Mouse (Mus musculus): ENCODE data around the gene Lrguk. TPM values are rescaled to one million over a fixed set of nuclear protein-coding genes. Genes with fewer than 3 reads are reported as not detected.

The Lrguk gene
- polyA plus RNA-seq, 1 experiment from 2014 or later = 0.34 TPM

DNA sequence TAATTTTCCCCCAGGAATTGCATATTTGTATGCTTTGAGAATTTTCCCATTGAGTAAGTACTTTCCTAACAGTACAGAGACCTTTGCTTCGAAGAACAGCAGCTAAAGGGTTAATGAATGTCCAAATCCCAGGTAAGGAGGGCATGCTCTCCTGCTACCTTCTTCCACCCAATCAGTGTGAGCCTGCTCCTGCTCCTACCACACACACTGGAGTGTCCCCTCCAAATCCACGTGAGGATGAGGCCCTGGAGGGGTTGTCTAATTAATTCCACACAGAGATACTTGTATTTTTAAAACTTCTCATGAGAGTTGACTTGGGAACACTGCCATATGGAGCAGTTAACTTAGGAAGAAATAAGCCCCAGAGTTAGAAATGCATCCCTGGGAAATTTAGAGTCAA lies 133.4 kb downstream of the Lrguk start:
- 46% methylated on average over 2 of the region's 2 CpGs for WGBS
- Histone ChIP-seq H3K4me1 (0 out of 2 replicates have a peak, but pooled peaks cover 2% of the 10 kb centered on the region), H3K9ac (no peak overlapping the region), H3K36me3 (peaks cover 93% of the 10 kb centered on the region), H3K9me3 (no peaks in the 10 kb centered on the region), H3K4me3 (no peak overlapping the region), H3K4me2 (no peak overlapping the region), H3K27ac (no peak overlapping the region), H3K27me3 (no peaks in the 10 kb centered on the region)
- ATAC-seq (ENCODE audit: insufficient number of reproducible peaks, insufficient read depth, low FRiP score, low TSS enrichment, low read depth) = no peak

DNA sequence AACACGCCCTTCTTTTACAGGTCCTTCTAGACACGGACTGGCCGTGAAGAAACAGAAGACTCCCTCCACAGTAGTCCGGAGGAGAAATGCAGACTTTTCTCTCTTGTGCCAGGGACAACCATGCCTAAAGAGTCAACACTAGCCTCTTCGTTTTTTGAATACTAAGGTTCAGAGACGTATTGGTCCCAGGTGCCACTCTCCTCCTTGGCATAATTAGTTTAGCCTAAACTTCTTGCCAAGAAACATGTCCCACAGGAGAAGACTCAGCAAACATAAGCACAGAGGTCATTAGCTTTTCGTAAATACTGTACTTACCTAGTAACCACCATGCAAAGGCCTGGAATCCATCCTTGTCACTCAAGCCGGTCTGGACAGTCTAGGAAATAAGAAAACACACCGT lies 133.8 kb downstream of the Lrguk start:
- H3K27me3 ChIP-seq = no peaks in the 10 kb centered on the region
- no peak overlapping the region for H3K4me2 ChIP-seq
- ATAC-seq (ENCODE audit: insufficient number of reproducible peaks, insufficient read depth, low FRiP score, low TSS enrichment, low read depth) = no peak
- no peak overlapping the region for H3K4me3 ChIP-seq
- H3K4me1 ChIP-seq = 0 out of 2 replicates have a peak, but pooled peaks cover 2% of the 10 kb centered on the region
- 75% methylated on average over 9 of the region's 9 CpGs for WGBS
- peaks cover 89% of the 10 kb centered on the region for H3K36me3 ChIP-seq
- H3K27ac ChIP-seq = no peak overlapping the region
- no peak overlapping the region for H3K9ac ChIP-seq
- no peaks in the 10 kb centered on the region for H3K9me3 ChIP-seq

DNA sequence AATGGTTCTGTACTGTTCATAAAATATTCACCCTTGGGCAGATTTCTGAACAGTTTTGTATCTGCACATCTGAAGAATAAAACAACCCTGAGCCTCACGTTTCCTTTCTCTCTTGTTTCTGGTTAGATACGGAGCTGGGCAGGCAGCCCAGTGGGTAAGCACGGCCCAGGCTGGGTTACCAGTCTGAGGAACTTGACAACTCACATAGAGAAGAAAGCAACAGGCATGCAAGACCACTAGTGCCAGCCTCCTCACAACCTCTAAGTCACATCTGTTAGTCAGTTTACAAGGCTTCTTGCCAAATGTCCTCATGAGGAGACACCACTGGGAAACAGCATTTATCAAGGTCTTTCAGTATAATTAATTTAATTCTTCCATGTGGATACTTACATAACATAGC lies 139.6 kb downstream of the Lrguk start:
- 77% methylated on average over 3 of the region's 3 CpGs for WGBS
- H3K4me2 ChIP-seq = no peak overlapping the region
- peaks cover 21% of the 10 kb centered on the region for H3K4me1 ChIP-seq
- H3K27ac ChIP-seq = no peak overlapping the region
- no peaks in the 10 kb centered on the region for H3K9me3 ChIP-seq
- H3K27me3 ChIP-seq = no peaks in the 10 kb centered on the region
- no peak overlapping the region for H3K4me3 ChIP-seq
- no peak overlapping the region for H3K9ac ChIP-seq
- peaks cover 65% of the 10 kb centered on the region for H3K36me3 ChIP-seq
- ATAC-seq (ENCODE audit: insufficient number of reproducible peaks, insufficient read depth, low FRiP score, low TSS enrichment, low read depth) = no peak

DNA sequence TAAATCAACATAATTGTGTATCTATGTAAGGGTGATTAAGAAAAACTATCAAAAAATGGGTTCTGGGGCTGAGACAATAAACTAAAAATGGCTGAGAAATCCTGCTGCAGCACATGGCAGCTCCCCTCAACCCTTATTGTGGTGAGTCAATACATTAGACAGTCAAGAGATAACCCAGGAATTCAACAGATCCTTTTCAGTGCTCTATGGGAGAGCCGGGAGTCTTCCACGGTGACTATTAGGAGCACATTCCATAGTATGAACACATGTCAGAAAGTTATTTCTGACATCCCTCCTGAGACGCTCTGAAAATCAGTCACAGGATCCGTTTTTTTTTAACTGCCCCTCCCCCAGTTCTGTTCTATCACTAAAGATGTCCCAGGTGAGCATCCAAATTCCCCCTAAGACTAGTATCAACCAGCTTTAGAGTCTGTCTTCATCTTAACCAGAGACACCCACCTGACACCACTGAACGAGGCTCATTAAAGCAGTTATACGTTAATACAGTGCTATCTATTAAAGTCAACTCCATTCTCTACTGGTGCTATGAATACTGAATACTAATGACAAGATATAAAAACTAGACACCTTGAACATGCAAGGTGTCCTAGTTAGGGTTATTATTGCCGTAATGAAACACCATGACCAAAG lies 141.7 kb downstream of the Lrguk start:
- no peaks in the 10 kb centered on the region for H3K27me3 ChIP-seq
- H3K4me2 ChIP-seq = no peak overlapping the region
- no peak overlapping the region for H3K4me3 ChIP-seq
- WGBS = 65% methylated on average over 7 of the region's 7 CpGs
- H3K36me3 ChIP-seq = peaks cover 47% of the 10 kb centered on the region
- peak overlapping the region; percentile 55; the same call in 1 of the 2 replicates for H3K27ac ChIP-seq
- H3K4me1 ChIP-seq = peaks cover 26% of the 10 kb centered on the region
- no peaks in the 10 kb centered on the region for H3K9me3 ChIP-seq
- H3K9ac ChIP-seq = no peak overlapping the region
- no peak for ATAC-seq (ENCODE audit: insufficient number of reproducible peaks, insufficient read depth, low FRiP score, low TSS enrichment, low read depth)

DNA sequence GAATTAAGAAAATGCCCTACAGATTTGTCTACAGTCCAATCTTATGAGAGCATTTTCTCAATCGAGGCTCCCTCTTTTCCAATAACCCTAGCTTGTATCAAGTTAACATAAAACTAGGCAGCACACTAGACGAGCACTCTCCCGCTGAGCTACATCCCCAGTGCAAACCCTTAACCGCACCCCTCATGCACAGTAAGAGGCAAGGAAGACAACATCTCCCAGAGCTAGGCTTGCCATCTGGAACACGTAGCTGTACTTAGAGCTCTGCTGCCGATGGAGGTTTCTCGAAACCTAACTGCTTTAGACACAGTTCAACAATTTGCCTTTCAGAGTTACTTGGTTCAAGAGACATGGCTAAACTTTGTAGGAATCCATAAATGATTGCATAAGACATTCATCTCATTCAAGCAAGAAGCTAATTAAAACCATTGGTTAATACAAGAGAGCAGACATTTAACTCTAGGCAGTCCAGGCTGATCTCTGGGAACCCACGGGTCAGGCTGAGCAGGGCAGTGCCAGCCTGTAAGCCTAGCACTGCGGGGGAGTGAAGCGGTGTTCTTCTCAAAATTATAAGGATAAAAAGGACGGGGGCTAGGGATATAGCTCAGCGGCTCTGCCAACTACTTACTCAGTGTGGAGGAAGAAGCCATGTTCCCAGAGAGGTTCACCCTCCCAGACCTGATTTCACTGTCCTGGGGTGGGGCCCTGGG lies 142.7 kb downstream of the Lrguk start:
- Histone ChIP-seq H3K9me3 (no peaks in the 10 kb centered on the region), H3K9ac (no peak overlapping the region), H3K4me1 (peaks cover 27% of the 10 kb centered on the region), H3K4me3 (no peak overlapping the region), H3K27me3 (no peaks in the 10 kb centered on the region), H3K4me2 (no peak overlapping the region), H3K27ac (peak overlapping the region; percentile 55), H3K36me3 (peaks cover 37% of the 10 kb centered on the region)
- ATAC-seq (ENCODE audit: insufficient number of reproducible peaks, insufficient read depth, low FRiP score, low TSS enrichment, low read depth) = no peak
- WGBS = 55% methylated on average over 12 of the region's 12 CpGs

DNA sequence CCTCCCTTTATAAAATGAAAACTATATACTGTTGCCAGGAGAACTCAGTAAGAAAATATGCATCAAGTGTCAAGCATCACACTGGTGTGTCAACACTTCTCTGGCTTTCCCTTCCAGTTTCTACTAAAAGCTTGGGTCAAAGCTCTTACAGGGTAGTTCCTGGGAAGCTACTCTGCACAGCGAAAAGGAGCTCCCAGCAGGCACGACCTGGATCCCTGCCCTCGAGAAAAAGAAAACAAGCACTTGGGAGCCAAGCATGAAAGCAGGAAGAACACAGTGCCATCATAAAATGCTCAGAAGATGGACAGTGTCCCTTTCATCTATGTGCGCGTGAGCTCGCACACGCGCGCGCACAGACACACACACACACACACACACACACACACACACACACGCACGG lies 144.0 kb downstream of the Lrguk start:
- H3K27ac ChIP-seq = no peak overlapping the region
- H3K9ac ChIP-seq = no peak overlapping the region
- peaks cover 28% of the 10 kb centered on the region for H3K36me3 ChIP-seq
- H3K4me3 ChIP-seq = no peak overlapping the region
- H3K4me1 ChIP-seq = peaks cover 27% of the 10 kb centered on the region
- no peaks in the 10 kb centered on the region for H3K27me3 ChIP-seq
- no peak overlapping the region for H3K4me2 ChIP-seq
- 90% methylated on average over 10 of the region's 12 CpGs for WGBS
- H3K9me3 ChIP-seq = no peaks in the 10 kb centered on the region
- ATAC-seq (ENCODE audit: insufficient number of reproducible peaks, insufficient read depth, low FRiP score, low TSS enrichment, low read depth) = no peak

DNA sequence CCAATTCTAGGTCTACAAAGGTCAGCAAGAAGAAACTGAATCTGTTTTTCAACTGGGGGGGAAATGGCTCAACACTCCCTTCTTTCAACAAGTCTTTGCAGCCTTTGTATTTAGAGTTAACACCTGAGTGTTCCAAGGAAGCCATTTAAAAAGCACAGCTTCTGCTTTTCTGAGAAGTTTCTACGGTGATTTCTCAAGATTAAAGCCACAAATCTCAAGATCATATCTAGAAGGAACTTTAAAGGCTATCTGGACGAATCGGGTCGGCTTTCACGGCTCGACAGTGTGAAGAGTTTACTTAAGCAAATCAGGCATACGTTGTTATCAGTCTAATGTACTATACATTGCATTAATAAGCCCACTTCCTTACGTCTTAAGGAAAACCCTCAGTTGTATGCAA lies 145.5 kb downstream of the Lrguk start:
- Histone ChIP-seq H3K36me3 (peaks cover 15% of the 10 kb centered on the region), H3K4me3 (no peak overlapping the region), H3K9ac (no peak overlapping the region), H3K27ac (no peak overlapping the region), H3K4me1 (peaks cover 27% of the 10 kb centered on the region), H3K4me2 (no peak overlapping the region), H3K27me3 (no peaks in the 10 kb centered on the region), H3K9me3 (no peaks in the 10 kb centered on the region)
- no peak for ATAC-seq (ENCODE audit: insufficient number of reproducible peaks, insufficient read depth, low FRiP score, low TSS enrichment, low read depth)
- WGBS = 81% methylated on average over 8 of the region's 8 CpGs

DNA sequence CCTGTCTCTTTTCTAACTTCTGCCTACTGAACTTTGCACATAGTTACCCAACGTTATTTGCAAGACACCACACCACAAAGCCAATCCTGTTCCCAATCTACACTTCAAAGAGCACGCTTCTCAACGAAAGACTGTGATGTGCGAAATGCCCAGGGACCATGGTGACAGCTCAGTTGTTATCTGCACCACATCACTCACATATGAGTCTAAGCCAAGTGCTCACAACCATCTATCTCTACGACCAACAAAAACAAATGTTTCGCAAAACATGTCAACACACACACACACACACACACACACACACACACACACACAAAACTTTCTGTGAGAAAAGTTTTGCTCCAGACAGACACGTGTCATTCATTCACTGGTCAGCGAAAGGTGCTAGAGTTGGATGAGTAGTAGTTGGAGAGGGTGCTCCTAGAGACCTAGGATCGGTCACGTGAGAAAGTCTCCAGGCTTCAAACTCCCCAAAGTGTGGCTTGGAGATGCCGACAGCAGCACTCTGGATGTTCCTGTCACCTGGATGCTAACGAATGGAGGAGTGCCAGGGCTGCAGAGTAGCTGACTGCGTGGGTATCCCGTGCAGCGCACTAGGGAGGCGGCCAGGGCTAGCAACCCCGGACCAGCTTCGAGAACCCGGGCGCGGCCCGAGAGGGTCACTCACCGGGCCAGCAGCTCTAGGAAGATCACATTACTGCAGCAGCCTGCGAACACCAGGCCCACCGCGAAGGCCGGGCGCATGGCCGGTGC lies 147.0 kb downstream of the Lrguk start:
- Histone ChIP-seq H3K4me3 (peak overlapping the region; percentile 86), H3K27me3 (no peaks in the 10 kb centered on the region), H3K4me1 (peaks cover 23% of the 10 kb centered on the region), H3K36me3 (peaks cover 7% of the 10 kb centered on the region), H3K27ac (peak overlapping the region; percentile 85), H3K9me3 (no peaks in the 10 kb centered on the region; the same call in 1 of the 2 replicates), H3K9ac (peak overlapping the region; percentile 91), H3K4me2 (peak overlapping the region; percentile 77)
- ATAC-seq (ENCODE audit: insufficient number of reproducible peaks, insufficient read depth, low FRiP score, low TSS enrichment, low read depth) = peak; percentile 73
- WGBS = 3% methylated on average over 29 of the region's 29 CpGs

DNA sequence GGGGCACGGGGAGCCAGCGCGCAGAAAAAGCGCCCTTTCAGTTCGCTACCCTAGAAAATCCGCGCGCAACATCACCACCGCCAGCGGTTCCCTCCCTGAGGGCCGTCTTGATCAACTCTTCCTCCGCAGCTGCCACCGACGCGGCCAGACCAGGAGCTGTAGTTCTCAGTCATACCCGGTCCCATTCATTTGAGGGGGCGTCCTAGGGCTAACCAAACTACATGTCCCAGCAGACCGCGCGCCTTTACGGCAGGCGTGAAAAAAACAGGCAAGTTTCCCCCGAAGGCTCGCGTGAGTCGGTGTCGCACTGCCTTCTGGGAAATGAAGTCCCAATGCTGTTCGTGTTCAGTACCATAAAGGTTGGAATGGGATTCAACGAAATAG lies 147.6 kb downstream of the Lrguk start, which contains the start of gene Slc35b4:
Gene Slc35b4 (minus strand): TSS at position 248 of the 384 bp plus-strand sequence.
- no peaks in the 10 kb centered on the region for H3K27me3 ChIP-seq
- H3K9me3 ChIP-seq = no peaks in the 10 kb centered on the region; the same call in 1 of the 2 replicates
- ATAC-seq (ENCODE audit: insufficient number of reproducible peaks, insufficient read depth, low FRiP score, low TSS enrichment, low read depth) = peak; percentile 99
- peak within 1 kb of the TSS; percentile 77 for H3K4me2 ChIP-seq
- peaks cover 7% of the 10 kb centered on the region for H3K36me3 ChIP-seq
- WGBS = under 1% methylated on average over 29 of the region's 29 CpGs
- H3K4me3 ChIP-seq = peak within 1 kb of the TSS; percentile 86
- H3K27ac ChIP-seq = peak within 1 kb of the TSS; percentile 85
- peak within 1 kb of the TSS; percentile 91 for H3K9ac ChIP-seq
- peaks cover 17% of the 10 kb centered on the region for H3K4me1 ChIP-seq

DNA sequence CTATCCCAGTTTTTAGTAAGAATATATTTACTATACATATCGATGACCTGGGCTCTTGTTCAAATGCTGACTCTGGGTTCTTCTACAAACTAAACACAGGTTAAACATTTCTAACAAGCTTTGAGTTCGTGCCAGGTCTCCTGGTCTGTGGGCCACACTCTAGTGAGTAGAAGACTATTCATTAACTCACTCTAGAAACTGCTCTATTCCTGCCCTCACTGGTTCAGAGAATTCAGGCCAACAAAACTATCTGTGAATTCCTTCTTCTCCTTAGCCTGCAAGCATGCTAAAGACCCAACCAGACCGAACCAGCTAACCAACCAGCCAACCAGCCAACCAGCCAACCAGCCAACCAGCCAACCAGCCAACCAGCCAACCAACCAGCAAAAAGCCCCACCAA lies 149.8 kb downstream of the Lrguk start:
- whole genome bisulfite sequencing = 82% methylated on average over 3 of the region's 3 CpGs

DNA sequence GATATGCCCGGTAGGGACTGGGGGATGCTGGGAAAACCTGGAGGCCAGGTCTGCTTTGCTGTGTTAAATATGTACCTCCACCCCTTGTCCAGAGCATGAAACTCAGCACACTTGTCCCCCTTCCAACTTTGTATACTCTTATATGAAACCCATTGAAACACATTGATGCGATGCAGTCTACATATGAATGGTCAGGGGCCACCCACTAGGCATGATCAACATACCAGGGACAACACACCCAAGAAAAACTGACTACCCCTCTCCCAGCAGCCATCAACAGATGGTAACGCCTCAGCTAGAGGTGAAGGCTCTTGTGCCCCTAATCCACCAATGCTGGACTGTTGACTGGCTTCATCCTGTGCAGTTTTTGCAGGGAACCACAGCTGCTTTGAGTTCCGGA lies 150.7 kb downstream of the Lrguk start:
- Histone ChIP-seq H3K4me2 (no peak overlapping the region), H3K4me1 (peaks cover 7% of the 10 kb centered on the region), H3K27ac (no peak overlapping the region), H3K36me3 (no peaks in the 10 kb centered on the region), H3K27me3 (no peaks in the 10 kb centered on the region), H3K4me3 (no peak overlapping the region), H3K9ac (no peak overlapping the region), H3K9me3 (no peaks in the 10 kb centered on the region; the same call in 1 of the 2 replicates)
- ATAC-seq (ENCODE audit: insufficient number of reproducible peaks, insufficient read depth, low FRiP score, low TSS enrichment, low read depth) = no peak
- 86% methylated on average over 4 of the region's 4 CpGs for WGBS

More for the DNA sequence above, 149.8 kb downstream of the Lrguk start:
- ATAC-seq (ENCODE audit: insufficient number of reproducible peaks, insufficient read depth, low FRiP score, low TSS enrichment, low read depth) = no peak
- Histone ChIP-seq H3K27me3 (no peaks in the 10 kb centered on the region), H3K4me2 (no peak overlapping the region), H3K36me3 (no peaks in the 10 kb centered on the region), H3K4me3 (no peak overlapping the region), H3K9me3 (no peaks in the 10 kb centered on the region; the same call in 1 of the 2 replicates), H3K4me1 (peaks cover 7% of the 10 kb centered on the region), H3K9ac (no peak overlapping the region), H3K27ac (no peak overlapping the region)

Data from embryonic facial prominence, embryonic 13.5 days (tissue).